21 mouse cellular contexts compared by ENCODE assay signal in the genomic region with DNA sequence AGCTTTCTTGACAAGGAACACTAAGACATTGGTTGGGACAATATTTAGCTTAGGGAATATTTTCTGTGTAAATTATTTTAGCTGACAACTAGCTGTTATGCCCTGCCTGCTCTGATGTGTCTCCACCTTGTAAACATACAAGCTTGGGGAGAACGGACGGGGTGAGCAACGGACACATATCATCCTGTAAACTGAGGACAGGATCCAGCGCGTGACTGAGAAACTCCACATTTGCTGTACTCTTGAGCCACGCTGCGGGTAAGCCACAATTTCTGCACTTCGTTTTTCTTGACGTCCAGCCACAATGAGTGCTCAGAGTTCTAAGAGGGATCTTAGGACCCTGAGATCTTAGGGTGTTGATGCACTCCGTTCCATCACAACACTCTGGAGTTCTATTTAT. TPM values are rescaled to one million over a fixed set of nuclear protein-coding genes. Genes with fewer than 3 reads are reported as not detected.
"Had no signal": no experiment of that assay in that cellular context is flagged by ENCODE, and none has a peak within 500 bp of the region (broad histone marks: within the 10 kb centered on the region; RNA-seq: fewer than 3 reads in every experiment).

No protein-coding gene starts in this region.

- H3K9me3 ChIP-seq: liver, embryonic 13.5 days; midbrain, embryonic 12.5 days; midbrain, embryonic 15.5 days; neural tube, embryonic 12.5 days; neural tube, embryonic 15.5 days had no signal

- H3K4me1 ChIP-seq: liver, embryonic 13.5 days; midbrain, embryonic 12.5 days; midbrain, embryonic 15.5 days; neural tube, embryonic 12.5 days; neural tube, embryonic 15.5 days had no signal

- ATAC-seq: intestine, postnatal 0 days; midbrain, embryonic 15.5 days had no signal

- H3K4me2 ChIP-seq: liver, embryonic 13.5 days; midbrain, embryonic 12.5 days; midbrain, embryonic 15.5 days; neural tube, embryonic 12.5 days; neural tube, embryonic 15.5 days had no signal

- H3K9ac ChIP-seq: liver, embryonic 13.5 days; midbrain, embryonic 12.5 days; midbrain, embryonic 15.5 days; neural tube, embryonic 12.5 days; neural tube, embryonic 15.5 days had no signal

- H3K27ac ChIP-seq: kidney, postnatal 0 days; layer of hippocampus, adult 2 months; left cerebral cortex, adult 2 months; liver, embryonic 13.5 days; macrophage; midbrain, embryonic 12.5 days; midbrain, embryonic 15.5 days; neural tube, embryonic 12.5 days; neural tube, embryonic 15.5 days; stomach, postnatal 0 days had no signal

- H3K36me3 ChIP-seq: liver, embryonic 13.5 days; midbrain, embryonic 12.5 days; midbrain, embryonic 15.5 days; neural tube, embryonic 12.5 days; neural tube, embryonic 15.5 days had no signal

- DNase-seq: kidney, adult 2 months; kidney, postnatal 25 days; layer of hippocampus, adult 9-11 months; liver, embryonic 13.5 days; right cerebral cortex, adult 18-20 months; right cerebral cortex, postnatal 14 days; right cerebral cortex, postnatal 4 days; thymus, adult 2 months; thymus, postnatal 14 days; thymus, postnatal 4 days had no signal

- H3K27me3 ChIP-seq: liver, embryonic 13.5 days; midbrain, embryonic 12.5 days; midbrain, embryonic 15.5 days; neural tube, embryonic 12.5 days; neural tube, embryonic 15.5 days had no signal

- H3K4me3 ChIP-seq: layer of hippocampus, adult 2 months; left cerebral cortex, adult 2 months; liver, embryonic 13.5 days; midbrain, embryonic 12.5 days; midbrain, embryonic 15.5 days; neural tube, embryonic 12.5 days; neural tube, embryonic 15.5 days had no signal

RNA-seq across cellular contexts. Expression of gene Lnx1, which starts 48.9 kb away (rescaled TPM):
- total RNA-seq: megakaryocyte, adult 5-6 weeks had no signal
- polyA plus RNA-seq: macrophage had no signal
